Comparison of ENCODE assay signal across 26 mouse cellular contexts in the genomic region with DNA sequence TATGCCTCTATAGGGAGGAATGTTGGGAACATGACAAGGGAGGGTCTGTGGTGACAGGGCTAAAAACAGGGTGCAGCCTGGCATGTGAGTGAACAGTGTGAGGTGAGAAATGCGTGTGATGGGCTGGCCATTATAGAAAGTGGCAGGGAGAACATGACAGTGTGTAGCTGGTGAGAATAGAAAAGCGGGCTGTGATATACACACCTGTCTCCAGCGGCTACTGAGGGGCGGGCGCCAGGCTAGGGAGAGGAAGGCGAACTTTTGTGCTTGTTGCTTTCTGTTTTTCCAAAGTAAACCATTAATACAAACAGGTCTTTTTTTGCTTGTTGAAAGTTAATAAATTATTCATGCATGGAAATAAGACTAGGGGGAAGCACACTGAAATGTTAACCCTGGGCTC. TPM values are rescaled to one million over a fixed set of nuclear protein-coding genes. Genes with fewer than 3 reads are reported as not detected.
A peak's percentile ranks its signal among the peaks of the same experiment; 100 is the strongest.
DNase-seq lines count a peak whose midpoint lies in the region; ATAC-seq and TF ChIP-seq lines count a peak whose summit lies in the region.
"Had no signal": no experiment of that assay in that cellular context is flagged by ENCODE, and none has a peak within 500 bp of the region (broad histone marks: within the 10 kb centered on the region; RNA-seq: fewer than 3 reads in every experiment).

No protein-coding gene starts in this region.

- peak; percentile 3 for DNase-seq in lung, postnatal 0 days (ENCODE audit: low spot score)
- no peak for DNase-seq in lung, postnatal 4 days
- peak; percentile 49 for DNase-seq in kidney, adult 9 months
- no peak for DNase-seq in kidney, postnatal 0 days (ENCODE audit: low spot score)
- DNase-seq in left cerebral cortex, adult 8-10 months (ENCODE audit: low spot score in 2 of 2): no peak
- no peak for DNase-seq in forebrain, embryonic 10.5 days (ENCODE audit: extremely low spot score, low spot score)
- DNase-seq in hindbrain, postnatal 0 days (ENCODE audit: low spot score): no peak
- DNase-seq: adrenal gland, postnatal 10 days; adrenal gland, postnatal 36 days; cerebellum, adult 18-20 months; cerebellum, adult 9-10 months; cerebellum, postnatal 14 days; gastrocnemius, postnatal 25 days; heart, adult 18-20 months; heart, postnatal 10 days; heart, postnatal 36 days had no signal

- H3K36me3 ChIP-seq in lung, postnatal 0 days (ENCODE audit: insufficient read depth, low read length): no peaks in the 10 kb centered on the region
- no peaks in the 10 kb centered on the region for H3K36me3 ChIP-seq in kidney, postnatal 0 days (ENCODE audit: insufficient read depth, low read length)
- no peaks in the 10 kb centered on the region for H3K36me3 ChIP-seq in forebrain, embryonic 10.5 days (replicated peaks)
- H3K36me3 ChIP-seq in hindbrain, postnatal 0 days (ENCODE audit: insufficient read depth, low read length): no peaks in the 10 kb centered on the region
- H3K36me3 ChIP-seq: embryonic facial prominence, embryonic 12.5 days; embryonic facial prominence, embryonic 15.5 days; forebrain, embryonic 12.5 days; forebrain, embryonic 15.5 days; heart, embryonic 12.5 days; heart, embryonic 15.5 days; hindbrain, embryonic 10.5 days; hindbrain, embryonic 13.5 days had no signal

- no peak for TF ChIP-seq EP300 in lung, postnatal 0 days (IDR thresholded peaks at IDR 0.05)

- no peaks in the 10 kb centered on the region for H3K9me3 ChIP-seq in lung, postnatal 0 days (ENCODE audit: low read length)
- no peaks in the 10 kb centered on the region for H3K9me3 ChIP-seq in kidney, postnatal 0 days (replicated peaks; ENCODE audit: low read length)
- H3K9me3 ChIP-seq in forebrain, embryonic 10.5 days: no peaks in the 10 kb centered on the region
- H3K9me3 ChIP-seq in hindbrain, postnatal 0 days (ENCODE audit: low read length): no peaks in the 10 kb centered on the region
- H3K9me3 ChIP-seq: embryonic facial prominence, embryonic 12.5 days; embryonic facial prominence, embryonic 15.5 days; forebrain, embryonic 12.5 days; forebrain, embryonic 15.5 days; heart, embryonic 12.5 days; heart, embryonic 15.5 days; hindbrain, embryonic 10.5 days; hindbrain, embryonic 13.5 days had no signal

- no peaks in the 10 kb centered on the region; the same call in 1 of the 2 replicates for H3K4me1 ChIP-seq in lung, postnatal 0 days (ENCODE audit: insufficient read depth, low read depth, low read length)
- H3K4me1 ChIP-seq in kidney, postnatal 0 days (replicated peaks; ENCODE audit: insufficient read depth, low read length): peaks cover 10% of the 10 kb centered on the region
- H3K4me1 ChIP-seq in forebrain, embryonic 10.5 days: peaks cover 18% of the 10 kb centered on the region
- no peaks in the 10 kb centered on the region for H3K4me1 ChIP-seq in hindbrain, postnatal 0 days (ENCODE audit: insufficient read depth, low read length)
- H3K4me1 ChIP-seq: forebrain, embryonic 15.5 days had no signal

- H3K27me3 ChIP-seq in lung, postnatal 0 days (replicated peaks; ENCODE audit: insufficient read depth, low read length): no peaks in the 10 kb centered on the region
- H3K27me3 ChIP-seq in kidney, postnatal 0 days (ENCODE audit: insufficient read depth, low read length): no peaks in the 10 kb centered on the region
- H3K27me3 ChIP-seq in forebrain, embryonic 10.5 days (ENCODE audit: poor library complexity, severe bottlenecking): no peaks in the 10 kb centered on the region
- no peaks in the 10 kb centered on the region for H3K27me3 ChIP-seq in hindbrain, postnatal 0 days (ENCODE audit: insufficient read depth, low read length)
- H3K27me3 ChIP-seq: embryonic facial prominence, embryonic 12.5 days; embryonic facial prominence, embryonic 15.5 days; forebrain, embryonic 12.5 days; forebrain, embryonic 15.5 days; heart, embryonic 12.5 days; heart, embryonic 15.5 days; hindbrain, embryonic 13.5 days had no signal

- H3K9ac ChIP-seq in lung, postnatal 0 days (replicated peaks; ENCODE audit: low read depth): no peak overlapping the region
- no peak overlapping the region for H3K9ac ChIP-seq in kidney, postnatal 0 days (ENCODE audit: low read depth, low read length)
- H3K9ac ChIP-seq in hindbrain, postnatal 0 days (replicated peaks; ENCODE audit: low read length): no peak overlapping the region
- H3K9ac ChIP-seq: embryonic facial prominence, embryonic 12.5 days; embryonic facial prominence, embryonic 15.5 days; forebrain, embryonic 12.5 days; forebrain, embryonic 15.5 days; heart, embryonic 12.5 days; heart, embryonic 15.5 days; hindbrain, embryonic 13.5 days had no signal

- ATAC-seq in lung, postnatal 0 days: no peak
- peak; percentile 55; the same call in 1 of the 2 replicates for ATAC-seq in kidney, postnatal 0 days (replicated peaks; ENCODE audit: low FRiP score, low read depth)
- ATAC-seq in hindbrain, postnatal 0 days: no peak
- ATAC-seq: activated CD4-positive, CD25-positive, alpha-beta regulatory T cell, adult 4 months; forebrain, embryonic 15.5 days; hindbrain, embryonic 16.5 days had no signal

- H3K4me3 ChIP-seq in lung, postnatal 0 days (ENCODE audit: low read depth, low read length): no peak overlapping the region
- no peak overlapping the region for H3K4me3 ChIP-seq in kidney, postnatal 0 days (replicated peaks; ENCODE audit: low read depth, low read length)
- H3K4me3 ChIP-seq in forebrain, embryonic 10.5 days: no peak overlapping the region
- no peak overlapping the region for H3K4me3 ChIP-seq in hindbrain, postnatal 0 days (ENCODE audit: low read length)
- H3K4me3 ChIP-seq: embryonic facial prominence, embryonic 12.5 days; embryonic facial prominence, embryonic 15.5 days; forebrain, embryonic 12.5 days; forebrain, embryonic 15.5 days; heart, embryonic 12.5 days; heart, embryonic 15.5 days; hindbrain, embryonic 10.5 days; hindbrain, embryonic 13.5 days had no signal

- no peak overlapping the region for H3K4me2 ChIP-seq in lung, postnatal 0 days (replicated peaks; ENCODE audit: low read depth, low read length)
- H3K4me2 ChIP-seq in kidney, postnatal 0 days (ENCODE audit: low read length): no peak overlapping the region
- no peak overlapping the region for H3K4me2 ChIP-seq in hindbrain, postnatal 0 days (ENCODE audit: low read depth, low read length)
- H3K4me2 ChIP-seq: embryonic facial prominence, embryonic 12.5 days; embryonic facial prominence, embryonic 15.5 days; forebrain, embryonic 12.5 days; forebrain, embryonic 15.5 days; heart, embryonic 12.5 days; heart, embryonic 15.5 days; hindbrain, embryonic 13.5 days had no signal

- 98% methylated on average over 6 of the region's 6 CpGs for WGBS in lung, postnatal 0 days
- 54% methylated on average over 6 of the region's 6 CpGs for WGBS in kidney, postnatal 0 days
- WGBS in forebrain, embryonic 10.5 days: 90% methylated on average over 6 of the region's 6 CpGs
- WGBS in hindbrain, postnatal 0 days: 90% methylated on average over 6 of the region's 6 CpGs

- no peak overlapping the region for H3K27ac ChIP-seq in lung, postnatal 0 days (ENCODE audit: low read length)
- H3K27ac ChIP-seq in kidney, postnatal 0 days: peak overlapping the region; percentile 82
- H3K27ac ChIP-seq in forebrain, embryonic 10.5 days: no peak overlapping the region
- H3K27ac ChIP-seq in hindbrain, postnatal 0 days: no peak overlapping the region
- H3K27ac ChIP-seq: embryonic facial prominence, embryonic 12.5 days; embryonic facial prominence, embryonic 15.5 days; forebrain, embryonic 12.5 days; heart, embryonic 15.5 days; hindbrain, embryonic 10.5 days; hindbrain, embryonic 13.5 days had no signal

- TF ChIP-seq CTCF in lung, postnatal 0 days (IDR thresholded peaks at IDR 0.05): no peak
- no peak for TF ChIP-seq CTCF in kidney, postnatal 0 days (IDR thresholded peaks at IDR 0.05; ENCODE audit: low read depth)
- no peak for TF ChIP-seq CTCF in hindbrain, postnatal 0 days (IDR thresholded peaks at IDR 0.05; ENCODE audit: low read depth)

RNA-seq across cellular contexts. Expression of a gene that starts 32.3 kb away (rescaled TPM):
- 80.4 and 86.7 TPM in 2 replicates for polyA plus RNA-seq in lung, postnatal 0 days (2015; fragmentation: Nextera tagmentation; extraction: Ambion mirVana)
- 96.5 and 99.9 TPM in 2 replicates for polyA plus RNA-seq in kidney, postnatal 0 days (2015; fragmentation: Nextera tagmentation; extraction: Ambion mirVana)
- total RNA-seq in left cerebral cortex, adult 8-10 months (2022): 100 to 1,000 TPM in 1 of 4 experiments, 10 to 100 TPM in 3; 69.2 to 106 (median 80.9) TPM
- polyA plus RNA-seq in forebrain, embryonic 10.5 days (2016; fragmentation: Nextera tagmentation; extraction: Ambion mirVana): 27.5 and 29.2 TPM in 2 replicates
- total RNA-seq in hindbrain, postnatal 0 days (2014; rRNA removed): 5.9 and 7.2 TPM in 2 replicates
- 16.7 and 17.1 TPM in 2 replicates for polyA plus RNA-seq in hindbrain, postnatal 0 days (2015; fragmentation: Nextera tagmentation; extraction: Ambion mirVana)

Comparison
In these comparisons a context has a peak if more than half of its experiments do, and no peak if none do; other contexts are left out.
1. DNase-seq: peak in lung, postnatal 0 days (single experiment) and kidney, adult 9 months (single experiment); none in lung, postnatal 4 days (0 of 2), kidney, postnatal 0 days (single experiment), left cerebral cortex, adult 8-10 months (0 of 2), forebrain, embryonic 10.5 days (single experiment) and hindbrain, postnatal 0 days (single experiment).